Mouse (Mus musculus) hindbrain, embryonic 11.5 days (tissue): ENCODE data around the gene Gm3012. TPM values are rescaled to one million over a fixed set of nuclear protein-coding genes. Genes with fewer than 3 reads are reported as not detected.
"Not testable (repeated sequence)": the region's sequence is repeated elsewhere in the genome, so short reads cannot be mapped to it uniquely, and the experiment has no call there.

Experiments
- ATAC-seq: fragments of 200-750 bp; cut with Nextera tagmentation; 2 replicates; pipeline ENCODE4 v1.8.0; 2017; ENCODE audit warnings: mild to moderate bottlenecking, moderate TSS enrichment, moderate library complexity; ENCODE audit not compliant: low FRiP score
- DNase-seq: peaks from one replicate; pipeline ENCODE4 v3.0.0-alpha.2; 2015; ENCODE audit warnings: low spot score
- H3K27ac ChIP-seq: fragments of 300-500 bp; sonication (generic); 2 replicates; pipeline ENCODE4 v1.5.1; 2014; ENCODE audit warnings: mild to moderate bottlenecking, low read depth, low read length
- H3K27me3 ChIP-seq: fragments of 300-500 bp; sonication (generic); 2 replicates; pipeline ENCODE4 v1.6.1; 2014; ENCODE audit warnings: mild to moderate bottlenecking, low read length, moderate library complexity, mixed read lengths; ENCODE audit not compliant: control insufficient read depth, insufficient read depth
- H3K36me3 ChIP-seq: fragments of 300-500 bp; sonication (generic); 2 replicates; pipeline ENCODE4 v1.6.1; 2014; ENCODE audit warnings: mild to moderate bottlenecking, low read length, moderate library complexity, mixed read lengths; ENCODE audit not compliant: control insufficient read depth, insufficient read depth
- H3K4me1 ChIP-seq: fragments of 300-500 bp; sonication (generic); replicated peaks from 2 replicates; pipeline ENCODE4 v1.6.1; 2014; ENCODE audit warnings: low read length, mixed read lengths; ENCODE audit not compliant: control insufficient read depth, insufficient read depth
- H3K4me2 ChIP-seq: fragments of 300-500 bp; sonication (generic); replicated peaks from 2 replicates; pipeline ENCODE4 v1.6.1; 2014; ENCODE audit warnings: mild to moderate bottlenecking, low read depth, low read length
- H3K4me3 ChIP-seq: fragments of 300-500 bp; sonication (generic); 2 replicates; pipeline ENCODE4 v1.5.1; 2014; ENCODE audit warnings: low read depth, low read length
- H3K9ac ChIP-seq: fragments of 300-500 bp; sonication (generic); 2 replicates; pipeline ENCODE4 v1.6.1; 2014; ENCODE audit warnings: low read depth, low read length
- H3K9me3 ChIP-seq: fragments of 300-500 bp; sonication (generic); 2 replicates; pipeline ENCODE4 v1.6.1; 2016; ENCODE audit warnings: low read length; ENCODE audit not compliant: control insufficient read depth
- WGBS: fragments of 180-500 bp; shearing (Covaris S2); extraction: QIAGEN DNeasy Blood & Tissue Kit; methylation state at CpG from one replicate; pipeline ENCODE4 v1.1.7; 2014; 5-methylcytosine and 5-hydroxymethylcytosine counted together
- polyA plus RNA-seq: library from polyadenylated mRNA; unstranded; fragments of >200 nt; fragmentation: Nextera tagmentation; extraction: Ambion mirVana; gene quantifications from 2 replicates; pipeline ENCODE4 v1.2.1, GENCODE M21; 2014

Gm3012 gene
- not detected in 2 replicates for polyA plus RNA-seq

GRCm38 (mm10) chr14:3634212-3634611 lies at the start of gene Gm3012:
TSS of gene Gm3012 (plus strand) at chr14:3634512.
- not testable (repeated sequence) for H3K4me2 ChIP-seq, H3K4me1 ChIP-seq, ATAC-seq, H3K9me3 ChIP-seq, H3K27me3 ChIP-seq, H3K27ac ChIP-seq, H3K36me3 ChIP-seq, H3K9ac ChIP-seq, DNase-seq, H3K4me3 ChIP-seq
- no CpG with 5 or more reads among the region's 2 CpGs for WGBS

- not testable (repeated sequence) for H3K9me3 ChIP-seq, DNase-seq, H3K4me1 ChIP-seq, H3K36me3 ChIP-seq, H3K4me3 ChIP-seq, H3K9ac ChIP-seq, ATAC-seq, H3K4me2 ChIP-seq, H3K27ac ChIP-seq, H3K27me3 ChIP-seq
- WGBS: no CpG with 5 or more reads among the region's 32 CpGs
Observed at GRCm38 (mm10) chr14:3651730-3652129, 17.4 kb downstream of the Gm3012 start, which contains the start of gene Gm3020. TSS of gene Gm3020 (plus strand) at chr14:3652030.

- not testable (repeated sequence) for H3K4me2 ChIP-seq, H3K27me3 ChIP-seq, ATAC-seq, H3K4me1 ChIP-seq, H3K9me3 ChIP-seq, H3K4me3 ChIP-seq, H3K27ac ChIP-seq, H3K9ac ChIP-seq, DNase-seq, H3K36me3 ChIP-seq
- WGBS: no CpG with 5 or more reads among the region's 3 CpGs
Observed at GRCm38 (mm10) chr14:3688483-3688882, 54.2 kb downstream of the Gm3012 start, which contains the start of gene Gm3043. TSS of gene Gm3043 (plus strand) at chr14:3688783.

Other genes starting within 250 kb of the Gm3012 start
- not detected in 2 replicates for gene Gm10413, start 239.4 kb upstream of the Gm3012 start, polyA plus RNA-seq
- gene Gm10409, start 221.9 kb upstream of the Gm3012 start, polyA plus RNA-seq: 2.7 TPM in 2 replicates
- 1.7 and 3.0 TPM in 2 replicates for gene Gm3005, start 206.4 kb upstream of the Gm3012 start, polyA plus RNA-seq
- gene Gm10408, start 185.1 kb upstream of the Gm3012 start, polyA plus RNA-seq: not detected in 2 replicates
- 2.7 TPM in 2 replicates for gene Gm3020, start 17.5 kb downstream of the Gm3012 start, polyA plus RNA-seq
- gene Gm3043, start 54.3 kb downstream of the Gm3012 start, polyA plus RNA-seq: not detected in 2 replicates
- 0.64 and 1.6 TPM in 2 replicates for gene Gm3002, start 175.6 kb downstream of the Gm3012 start, polyA plus RNA-seq
- 0.17 TPM in 1 of 2 replicates, not detected in the other for gene Gm3033, start 211.7 kb downstream of the Gm3012 start, polyA plus RNA-seq
- gene Gm2916, start 249.7 kb downstream of the Gm3012 start, polyA plus RNA-seq: 0.20 TPM in 2 replicates